Mouse (Mus musculus) lung, postnatal 25 days (tissue): ENCODE data around the gene Mcat.
"Not testable (repeated sequence)": the region's sequence is repeated elsewhere in the genome, so short reads cannot be mapped to it uniquely, and the experiment has no call there.

Source experiments
- DNase-seq: peaks from one replicate; pipeline ENCODE4 v3.0.0; 2022; ENCODE audit warnings: low spot score

The Mcat gene

GRCm38 (mm10) chr15:83509950-83510804, 53.4 kb downstream of the Mcat start:
- no peak for DNase-seq

GRCm38 (mm10) chr15:83501483-83501882, 62.1 kb downstream of the Mcat start:
- DNase-seq, result not testable (repeated sequence)

GRCm38 (mm10) chr15:83500352-83500751, 63.2 kb downstream of the Mcat start:
- DNase-seq, result peak; percentile 42

- DNase-seq, result peak; percentile 50
These were observed 64.3 kb downstream of the Mcat start for GRCm38 (mm10) chr15:83499211-83499755.

- DNase-seq, result no peak
These were observed 66.3 kb downstream of the Mcat start for GRCm38 (mm10) chr15:83497299-83497698.
